Mouse (Mus musculus): Measurements from ENCODE around the gene Nrn1. TPM values are rescaled to one million over a fixed set of nuclear protein-coding genes. Genes with fewer than 3 reads are reported as not detected.

The Nrn1 gene
- polyA plus RNA-seq, 1 experiment from 2014 or later: 60.6 TPM

DNA sequence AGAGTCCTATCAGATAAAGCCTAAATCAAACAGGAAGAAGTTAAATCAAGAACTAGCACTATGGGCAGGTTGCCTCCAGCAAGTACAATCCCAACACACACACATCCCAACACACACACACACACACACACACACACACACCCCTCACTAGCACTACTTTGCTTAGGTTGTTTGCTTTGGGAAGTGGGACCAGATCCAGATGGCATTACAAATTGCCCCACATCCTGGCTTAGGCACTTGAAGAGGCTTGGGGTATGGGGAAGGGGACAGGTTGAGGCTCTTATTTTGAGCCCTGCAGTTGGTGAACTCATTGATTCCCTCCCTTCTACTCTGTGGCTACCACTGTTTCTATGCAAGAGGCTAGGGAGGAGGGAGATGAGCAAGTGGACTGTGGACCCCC lies 12.6 kb downstream of the Nrn1 start:
- Histone ChIP-seq H3K4me3 (no peak overlapping the region), H3K4me2 (no peak overlapping the region), H3K27ac (0 out of 2 replicates have a peak overlapping the region, but pooled peaks have one; percentile 97), H3K4me1 (replicated peaks) (peaks cover 44% of the 10 kb centered on the region), H3K9ac (no peak overlapping the region), H3K9me3 (no peaks in the 10 kb centered on the region), H3K27me3 (peaks cover 62% of the 10 kb centered on the region), H3K36me3 (no peaks in the 10 kb centered on the region)
- no peak for ATAC-seq (ENCODE audit: low FRiP score)

DNA sequence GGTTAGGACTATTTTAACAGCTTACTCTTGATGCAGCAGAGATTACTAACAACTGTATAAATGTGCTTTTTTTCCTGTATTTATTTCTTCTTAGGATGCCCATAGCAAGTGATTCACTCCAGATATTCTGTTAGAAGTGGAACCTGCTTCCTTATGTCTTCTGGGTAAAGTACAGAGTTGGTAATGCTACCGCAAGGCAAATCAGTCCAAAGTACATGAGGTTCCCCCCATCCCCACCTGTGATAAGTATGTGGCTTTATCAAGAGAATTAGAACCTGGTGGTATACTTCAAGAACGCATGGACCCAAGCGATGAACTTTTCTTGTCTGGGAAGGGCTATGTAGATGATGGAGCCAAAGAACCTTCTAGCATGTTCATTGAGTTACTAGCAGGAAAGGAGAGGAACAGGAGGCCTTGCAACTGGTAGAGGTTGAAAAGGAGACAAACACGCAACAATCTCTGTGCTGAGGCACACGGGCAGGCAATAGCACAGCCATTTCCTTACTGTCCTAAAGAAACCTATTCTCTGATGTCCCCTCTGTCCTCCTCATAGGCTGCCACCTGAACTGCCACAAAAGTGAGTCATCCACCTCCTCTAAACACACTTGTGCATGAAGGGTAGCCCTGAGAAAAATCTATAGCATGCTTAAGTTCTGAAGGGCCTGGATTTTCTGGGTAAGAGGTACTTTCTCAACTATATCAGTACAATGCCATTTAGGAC lies 14.5 kb downstream of the Nrn1 start:
- Histone ChIP-seq H3K9ac (no peak overlapping the region), H3K27me3 (peaks cover 50% of the 10 kb centered on the region), H3K4me1 (replicated peaks) (peaks cover 28% of the 10 kb centered on the region), H3K4me3 (no peak overlapping the region), H3K4me2 (no peak overlapping the region), H3K9me3 (no peaks in the 10 kb centered on the region), H3K36me3 (no peaks in the 10 kb centered on the region), H3K27ac (no peak overlapping the region)
- ATAC-seq (ENCODE audit: low FRiP score): no peak
- 95% methylated on average over 5 of the region's 5 CpGs for WGBS

DNA sequence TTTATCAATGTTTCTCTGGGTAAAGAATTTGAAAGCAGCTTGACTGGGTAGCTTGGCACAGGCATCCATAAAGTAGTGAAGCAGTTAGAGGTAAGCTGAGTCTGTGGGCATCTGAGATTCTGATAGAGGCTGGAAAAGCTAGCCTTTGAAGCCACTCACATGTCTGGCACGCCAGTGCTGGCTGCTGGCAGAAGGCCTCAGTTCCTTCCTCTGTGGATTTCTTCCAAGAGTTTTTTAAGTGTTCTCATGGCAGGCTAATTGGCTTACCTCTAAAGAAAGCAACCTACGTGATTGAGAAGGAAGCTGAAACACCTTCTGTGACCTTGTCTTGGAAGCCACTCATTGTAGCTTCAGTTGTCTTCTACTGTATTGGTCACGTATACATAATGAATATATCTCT lies 17.6 kb downstream of the Nrn1 start:
- H3K4me1 ChIP-seq (replicated peaks): no peaks in the 10 kb centered on the region; the same call in 1 of the 2 replicates
- no peaks in the 10 kb centered on the region for H3K36me3 ChIP-seq
- WGBS: 80% methylated on average over 3 of the region's 3 CpGs
- ATAC-seq (ENCODE audit: low FRiP score): no peak
- H3K27ac ChIP-seq: no peak overlapping the region
- H3K4me2 ChIP-seq: no peak overlapping the region
- H3K9ac ChIP-seq: no peak overlapping the region
- H3K4me3 ChIP-seq: no peak overlapping the region
- peaks cover 25% of the 10 kb centered on the region for H3K27me3 ChIP-seq
- H3K9me3 ChIP-seq: no peaks in the 10 kb centered on the region

DNA sequence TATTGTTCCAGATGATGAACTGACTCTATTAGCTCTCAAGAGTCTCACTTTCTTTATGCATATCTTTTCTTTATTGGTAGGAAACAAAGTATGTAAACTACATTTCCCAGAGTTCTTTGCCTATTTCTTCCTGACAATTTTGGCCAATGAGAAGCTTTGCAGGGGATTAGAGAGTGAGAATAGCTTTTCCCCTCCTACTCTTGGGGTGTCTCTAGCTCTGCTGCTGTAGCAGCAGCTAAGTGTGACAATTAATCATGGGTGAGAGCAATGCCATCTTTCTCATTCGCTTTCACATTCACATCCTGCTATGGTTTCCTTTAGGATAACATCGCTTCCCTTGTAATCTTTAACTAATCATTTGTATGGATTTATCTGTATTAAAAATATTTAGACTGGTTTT lies 18.2 kb downstream of the Nrn1 start:
- Histone ChIP-seq H3K4me1 (replicated peaks) (no peaks in the 10 kb centered on the region), H3K4me3 (no peak overlapping the region), H3K4me2 (no peak overlapping the region), H3K27ac (no peak overlapping the region), H3K27me3 (peaks cover 19% of the 10 kb centered on the region), H3K36me3 (no peaks in the 10 kb centered on the region), H3K9me3 (no peaks in the 10 kb centered on the region), H3K9ac (no peak overlapping the region)
- 56% methylated on average over 2 of the region's 2 CpGs for WGBS
- 0 out of 2 replicates have a peak, but pooled peaks have one; percentile 57 for ATAC-seq (ENCODE audit: low FRiP score)

GRCm38 (mm10) chr13:36714101-36714500 lies 20.8 kb downstream of the Nrn1 start:
- no peak for ATAC-seq (ENCODE audit: low FRiP score)
- Histone ChIP-seq H3K4me3 (no peak overlapping the region), H3K9ac (no peak overlapping the region), H3K27me3 (no peaks in the 10 kb centered on the region), H3K9me3 (no peaks in the 10 kb centered on the region), H3K4me1 (replicated peaks) (no peaks in the 10 kb centered on the region), H3K27ac (no peak overlapping the region), H3K4me2 (no peak overlapping the region), H3K36me3 (no peaks in the 10 kb centered on the region)
- 81% methylated on average over 2 of the region's 2 CpGs for WGBS

- ATAC-seq (ENCODE audit: low FRiP score): no peak
- H3K9ac ChIP-seq: no peak overlapping the region
- H3K4me1 ChIP-seq (replicated peaks): no peaks in the 10 kb centered on the region
- no peaks in the 10 kb centered on the region for H3K27me3 ChIP-seq
- no peak overlapping the region for H3K27ac ChIP-seq
- 19% methylated on average over 3 of the region's 3 CpGs for WGBS
- no peak overlapping the region for H3K4me2 ChIP-seq
- H3K9me3 ChIP-seq: no peaks in the 10 kb centered on the region
- H3K36me3 ChIP-seq: no peaks in the 10 kb centered on the region
- no peak overlapping the region for H3K4me3 ChIP-seq
Observed at GRCm38 (mm10) chr13:36707088-36707690, 27.7 kb downstream of the Nrn1 start.

DNA sequence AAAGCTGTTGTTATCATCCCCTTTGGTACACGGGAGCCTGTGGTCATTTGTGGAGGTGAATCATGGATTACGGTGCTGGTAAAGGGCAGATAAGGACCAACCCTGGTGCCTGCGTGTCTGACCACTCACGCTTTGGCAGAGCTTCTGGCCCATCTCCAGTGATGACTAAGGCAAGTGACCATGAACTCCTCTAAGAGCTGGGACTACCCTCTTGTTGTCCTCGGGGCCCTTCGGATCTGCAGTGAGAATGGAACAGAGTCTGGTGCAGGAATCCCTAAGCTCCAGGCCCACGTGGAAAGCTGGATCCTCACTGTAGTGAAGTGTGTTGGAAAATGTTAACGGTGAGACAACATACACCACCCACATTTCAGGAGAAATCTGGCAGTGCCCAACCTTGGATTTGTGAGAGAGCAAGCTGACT lies 38.6 kb downstream of the Nrn1 start:
- H3K4me3 ChIP-seq: no peak overlapping the region
- no peak overlapping the region for H3K9ac ChIP-seq
- H3K4me2 ChIP-seq: no peak overlapping the region
- H3K36me3 ChIP-seq: no peaks in the 10 kb centered on the region
- no peaks in the 10 kb centered on the region for H3K4me1 ChIP-seq (replicated peaks)
- no peaks in the 10 kb centered on the region for H3K9me3 ChIP-seq
- 91% methylated on average over 8 of the region's 8 CpGs for WGBS
- no peak overlapping the region for H3K27ac ChIP-seq
- no peaks in the 10 kb centered on the region for H3K27me3 ChIP-seq
- ATAC-seq (ENCODE audit: low FRiP score): no peak

GRCm38 (mm10) chr13:36695516-36696201 lies 39.3 kb downstream of the Nrn1 start:
- no peak overlapping the region for H3K4me2 ChIP-seq
- ATAC-seq (ENCODE audit: low FRiP score): no peak
- no peaks in the 10 kb centered on the region for H3K27me3 ChIP-seq
- no peaks in the 10 kb centered on the region for H3K4me1 ChIP-seq (replicated peaks)
- no peak overlapping the region for H3K4me3 ChIP-seq
- WGBS: 67% methylated on average over 7 of the region's 7 CpGs
- no peaks in the 10 kb centered on the region for H3K36me3 ChIP-seq
- no peaks in the 10 kb centered on the region for H3K9me3 ChIP-seq
- no peak overlapping the region for H3K9ac ChIP-seq
- no peak overlapping the region for H3K27ac ChIP-seq

DNA sequence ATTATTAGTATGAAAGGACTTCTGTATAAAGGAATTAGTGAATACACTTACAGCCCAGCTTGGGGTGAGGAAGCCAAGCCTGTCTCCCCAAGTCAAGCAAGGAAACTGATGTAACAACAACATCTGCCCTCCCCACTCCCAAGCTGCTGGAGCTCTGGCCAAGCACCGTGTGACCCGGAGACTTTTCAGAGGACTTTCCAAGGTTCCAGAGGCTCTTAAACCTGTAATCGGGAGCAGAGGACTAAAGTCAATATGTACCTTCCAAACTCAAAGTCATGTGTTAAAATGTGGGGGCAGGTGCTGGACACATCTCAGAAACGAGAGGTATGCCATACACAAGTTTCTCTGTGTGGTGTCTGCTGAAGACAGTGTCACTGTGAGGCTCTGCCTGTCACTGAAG lies 51.4 kb downstream of the Nrn1 start:
- Histone ChIP-seq H3K36me3 (no peaks in the 10 kb centered on the region), H3K9me3 (no peaks in the 10 kb centered on the region), H3K4me1 (replicated peaks) (no peaks in the 10 kb centered on the region), H3K4me2 (no peak overlapping the region), H3K27me3 (no peaks in the 10 kb centered on the region), H3K4me3 (no peak overlapping the region), H3K27ac (no peak overlapping the region), H3K9ac (no peak overlapping the region)
- no peak for ATAC-seq (ENCODE audit: low FRiP score)
- WGBS: 88% methylated on average over 4 of the region's 4 CpGs

- Histone ChIP-seq H3K4me3 (no peak overlapping the region), H3K27me3 (no peaks in the 10 kb centered on the region), H3K9ac (no peak overlapping the region), H3K4me2 (no peak overlapping the region), H3K36me3 (no peaks in the 10 kb centered on the region), H3K9me3 (no peaks in the 10 kb centered on the region), H3K4me1 (replicated peaks) (no peaks in the 10 kb centered on the region), H3K27ac (no peak overlapping the region)
- no peak for ATAC-seq (ENCODE audit: low FRiP score)
- WGBS: 88% methylated on average over 8 of the region's 8 CpGs
Observed at GRCm38 (mm10) chr13:36680690-36681355, 54.1 kb downstream of the Nrn1 start.

GRCm38 (mm10) chr13:36679345-36679744 lies 55.6 kb downstream of the Nrn1 start:
- no peak overlapping the region for H3K27ac ChIP-seq
- no peak for ATAC-seq (ENCODE audit: low FRiP score)
- no peak overlapping the region for H3K4me2 ChIP-seq
- no peak overlapping the region for H3K4me3 ChIP-seq
- WGBS: 80% methylated on average over 1 of the region's 1 CpGs
- no peaks in the 10 kb centered on the region for H3K9me3 ChIP-seq
- no peaks in the 10 kb centered on the region for H3K4me1 ChIP-seq (replicated peaks)
- H3K36me3 ChIP-seq: no peaks in the 10 kb centered on the region
- H3K27me3 ChIP-seq: no peaks in the 10 kb centered on the region
- no peak overlapping the region for H3K9ac ChIP-seq

Data from hindbrain, embryonic 13.5 days (tissue).